Mouse (Mus musculus): ENCODE measurements around the gene Pnkd.
A peak's percentile ranks its signal among the peaks of the same experiment; 100 is the strongest.

Gene Pnkd

GRCm38 (mm10) chr1:74361812-74362211, 77.1 kb downstream of the Pnkd start, which contains the start of gene Catip:
Gene Catip, plus strand, starts transcription at chr1:74362108.
- peak; percentile 75 for DNase-seq (ENCODE audit: low spot score)

- no peak for DNase-seq (ENCODE audit: low spot score)
These were observed 77.8 kb downstream of the Pnkd start for GRCm38 (mm10) chr1:74362325-74363229.

GRCm38 (mm10) chr1:74363437-74363836, 78.7 kb downstream of the Pnkd start:
- DNase-seq (ENCODE audit: low spot score), result no peak

- no peak for DNase-seq (ENCODE audit: low spot score)
These were observed 79.5 kb downstream of the Pnkd start for GRCm38 (mm10) chr1:74364270-74364669.

- DNase-seq (ENCODE audit: low spot score), result peak; percentile 68
These were observed 83.3 kb downstream of the Pnkd start for GRCm38 (mm10) chr1:74367886-74368645.

GRCm38 (mm10) chr1:74370040-74370439, 85.3 kb downstream of the Pnkd start:
- DNase-seq (ENCODE audit: low spot score), result no peak

GRCm38 (mm10) chr1:74373372-74373771, 88.6 kb downstream of the Pnkd start:
- no peak for DNase-seq (ENCODE audit: low spot score)

GRCm38 (mm10) chr1:74374980-74375379, 90.2 kb downstream of the Pnkd start, which contains the start of gene Slc11a1:
Gene Slc11a1, plus strand, starts transcription at chr1:74375195.
- no peak for DNase-seq (ENCODE audit: low spot score)

GRCm38 (mm10) chr1:74375561-74375960, 90.8 kb downstream of the Pnkd start:
- DNase-seq (ENCODE audit: low spot score), result no peak

GRCm38 (mm10) chr1:74376396-74376795, 91.7 kb downstream of the Pnkd start:
- DNase-seq (ENCODE audit: low spot score), result no peak

- DNase-seq (ENCODE audit: low spot score), result no peak
These were observed 94.4 kb downstream of the Pnkd start for GRCm38 (mm10) chr1:74379058-74379504.

GRCm38 (mm10) chr1:74380484-74380883, 95.8 kb downstream of the Pnkd start:
- no peak for DNase-seq (ENCODE audit: low spot score)

- no peak for DNase-seq (ENCODE audit: low spot score)
These were observed 96.9 kb downstream of the Pnkd start for GRCm38 (mm10) chr1:74381588-74382021.

- no peak for DNase-seq (ENCODE audit: low spot score)
These were observed 98.7 kb downstream of the Pnkd start for GRCm38 (mm10) chr1:74383385-74383784.

GRCm38 (mm10) chr1:74384525-74384924, 99.8 kb downstream of the Pnkd start:
- DNase-seq (ENCODE audit: low spot score), result no peak

- DNase-seq (ENCODE audit: low spot score), result no peak
These were observed 100.3 kb downstream of the Pnkd start for GRCm38 (mm10) chr1:74385064-74385463.

GRCm38 (mm10) chr1:74385531-74385930, 100.8 kb downstream of the Pnkd start:
- DNase-seq (ENCODE audit: low spot score), result no peak

- DNase-seq (ENCODE audit: low spot score), result no peak
These were observed 101.6 kb downstream of the Pnkd start for GRCm38 (mm10) chr1:74386363-74386713.

- peak; percentile 93 for DNase-seq (ENCODE audit: low spot score)
These were observed 102.1 kb downstream of the Pnkd start for GRCm38 (mm10) chr1:74386714-74387385.

GRCm38 (mm10) chr1:74387386-74387988, 102.8 kb downstream of the Pnkd start:
- DNase-seq (ENCODE audit: low spot score), result no peak

- DNase-seq (ENCODE audit: low spot score), result no peak
These were observed 103.7 kb downstream of the Pnkd start for GRCm38 (mm10) chr1:74388398-74388920.

Measured in testis, postnatal 10 days (tissue).